Mouse (Mus musculus) stomach, postnatal 0 days (tissue): ENCODE results near the gene Dmkn.

ENCODE experiments used
- CTCF ChIP-seq: IDR thresholded peaks from 2 replicates; pipeline ENCODE4 v1.5.1; 2016; ENCODE audit warnings: antibody characterized with exemption, low read depth, mild to moderate bottlenecking, moderate library complexity
- EP300 ChIP-seq: optimal IDR thresholded peaks from 2 replicates; pipeline ENCODE3; 2016; ENCODE audit warnings: antibody characterized with exemption

DNA sequence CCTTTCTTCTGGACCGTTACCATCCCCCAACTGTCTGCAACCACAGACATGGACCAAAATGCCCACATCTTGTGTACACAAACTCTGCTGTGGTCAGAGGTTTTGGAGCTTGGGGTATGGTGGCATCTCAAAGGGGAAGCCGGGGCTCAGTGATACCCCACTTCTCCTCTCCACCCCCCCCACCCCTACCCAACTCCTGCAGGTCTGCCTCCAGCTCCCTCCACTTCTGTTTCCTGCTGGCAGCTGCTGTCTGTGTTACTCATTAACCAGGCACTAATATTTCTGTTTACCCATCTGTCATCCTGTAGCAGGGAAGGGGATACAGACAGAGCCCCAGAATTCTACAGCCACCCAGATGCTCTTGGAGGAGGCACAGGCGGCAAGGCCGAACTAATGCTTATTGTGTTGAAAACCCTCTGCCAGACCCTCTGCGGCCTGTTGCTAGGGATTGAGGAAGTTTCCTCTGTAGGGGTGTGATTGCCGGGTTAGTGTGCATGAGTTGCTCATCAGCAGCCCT, 48.8 kb downstream of the Dmkn start:
- TF ChIP-seq CTCF = no peak
- TF ChIP-seq EP300 = no peak
